Mouse (Mus musculus) neural tube, embryonic 11.5 days (tissue): ENCODE data around the gene Peli2. TPM values are rescaled to one million over a fixed set of nuclear protein-coding genes. Genes with fewer than 3 reads are reported as not detected.

Experiments
- ATAC-seq: fragments of 200-750 bp; cut with Nextera tagmentation; 2 replicates; pipeline ENCODE4 v1.8.0; 2017; ENCODE audit warnings: moderate number of reproducible peaks, mild to moderate bottlenecking, moderate TSS enrichment, moderate library complexity; ENCODE audit not compliant: insufficient read depth, low FRiP score, low TSS enrichment
- DNase-seq: peaks from one replicate; pipeline ENCODE4 v3.0.0-alpha.2; 2015; ENCODE audit warnings: low spot score
- H3K27ac ChIP-seq: fragments of 300-500 bp; sonication (generic); 2 replicates; pipeline ENCODE4 v1.5.1; 2014; ENCODE audit warnings: low read depth, mild to moderate bottlenecking, low read length
- H3K27me3 ChIP-seq: fragments of 300-500 bp; sonication (generic); 2 replicates; pipeline ENCODE4 v1.6.1; 2014; ENCODE audit warnings: mild to moderate bottlenecking, low read length, mixed read lengths; ENCODE audit not compliant: control insufficient read depth, insufficient read depth
- H3K36me3 ChIP-seq: fragments of 300-500 bp; sonication (generic); 2 replicates; pipeline ENCODE4 v1.6.1; 2014; ENCODE audit warnings: mild to moderate bottlenecking, low read length, moderate library complexity, mixed read lengths; ENCODE audit not compliant: control insufficient read depth, insufficient read depth
- H3K4me1 ChIP-seq: fragments of 300-500 bp; sonication (generic); 2 replicates; pipeline ENCODE4 v1.6.1; 2014; ENCODE audit warnings: low read length, mixed read lengths; ENCODE audit not compliant: control insufficient read depth, insufficient read depth
- H3K4me2 ChIP-seq: fragments of 300-500 bp; sonication (generic); 2 replicates; pipeline ENCODE4 v1.6.1; 2014; ENCODE audit warnings: low read depth, mild to moderate bottlenecking, moderate library complexity
- H3K4me3 ChIP-seq: fragments of 300-500 bp; sonication (generic); 2 replicates; pipeline ENCODE4 v1.5.1; 2014; ENCODE audit warnings: low read depth, low read length
- H3K9ac ChIP-seq: fragments of 300-500 bp; sonication (generic); 2 replicates; pipeline ENCODE4 v1.6.1; 2014; ENCODE audit warnings: mild to moderate bottlenecking, low read length
- H3K9me3 ChIP-seq: fragments of 300-500 bp; sonication (generic); 2 replicates; pipeline ENCODE4 v1.6.1; 2016; ENCODE audit warnings: low read length; ENCODE audit not compliant: control insufficient read depth
- WGBS: fragments of 180-500 bp; shearing (Covaris S2); extraction: QIAGEN DNeasy Blood & Tissue Kit; methylation state at CpG from one replicate; pipeline ENCODE4 v1.1.7; 2014; 5-methylcytosine and 5-hydroxymethylcytosine counted together
- polyA plus RNA-seq: library from polyadenylated mRNA; unstranded; fragments of >200 nt; fragmentation: Nextera tagmentation; extraction: Ambion mirVana; gene quantifications from 2 replicates; pipeline ENCODE4 v1.2.1, GENCODE M21; 2014

Gene Peli2
- polyA plus RNA-seq, 1 experiment from 2014 or later, result 18.7 TPM

DNA sequence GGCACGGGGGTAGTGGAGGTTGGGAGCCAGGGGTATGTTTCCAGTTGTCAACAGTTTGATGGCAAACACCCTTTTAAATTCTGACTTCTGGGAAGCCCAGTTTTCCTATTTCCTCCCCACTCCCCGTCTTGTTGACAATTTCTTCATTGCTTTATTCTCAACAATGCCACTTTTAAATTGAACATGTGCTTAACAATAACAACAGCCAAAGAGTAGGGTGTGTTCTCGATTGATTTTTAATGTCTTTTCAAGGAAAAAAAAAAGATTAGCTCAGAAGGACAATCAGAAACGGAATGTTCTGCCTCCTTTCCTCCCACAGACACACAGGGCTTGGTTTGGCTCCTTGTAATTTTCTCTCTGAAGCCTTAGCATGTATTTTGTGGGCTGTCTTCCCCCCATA lies 30.2 kb upstream of the Peli2 start:
- DNase-seq (no peak), ATAC-seq (no peak)
- no peaks in the 10 kb centered on the region for H3K27me3 ChIP-seq
- 68% methylated on average over 4 of the region's 4 CpGs for WGBS
- H3K9ac ChIP-seq, result no peak overlapping the region
- H3K36me3 ChIP-seq, result no peaks in the 10 kb centered on the region
- no peaks in the 10 kb centered on the region for H3K9me3 ChIP-seq
- H3K27ac ChIP-seq, result no peak overlapping the region
- H3K4me3 ChIP-seq, result no peak overlapping the region
- peaks cover 2% of the 10 kb centered on the region; the same call in 1 of the 2 replicates for H3K4me1 ChIP-seq
- H3K4me2 ChIP-seq, result no peak overlapping the region

DNA sequence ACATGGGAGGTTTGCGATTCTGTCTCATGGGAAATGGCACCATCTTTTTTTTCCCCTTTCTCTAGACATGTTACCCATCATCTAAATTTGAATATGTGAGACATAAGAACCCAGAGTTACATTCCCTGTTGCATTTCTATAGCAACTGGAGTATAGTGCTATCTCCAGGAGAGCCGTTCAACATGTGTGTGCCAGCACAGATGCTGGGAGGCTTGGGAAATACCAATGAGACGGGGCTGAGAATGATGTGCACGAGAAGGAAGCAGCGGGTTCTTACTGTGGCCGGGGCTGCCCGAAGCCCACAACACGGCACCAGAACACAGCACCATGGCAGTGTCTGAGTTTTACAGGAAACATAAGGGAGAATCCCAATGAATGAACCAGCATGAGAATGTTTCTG lies 29.5 kb upstream of the Peli2 start:
- ATAC-seq (no peak), DNase-seq (no peak)
- 88% methylated on average over 8 of the region's 8 CpGs for WGBS
- H3K9ac ChIP-seq, result no peak overlapping the region
- H3K27ac ChIP-seq, result no peak overlapping the region
- H3K9me3 ChIP-seq, result no peaks in the 10 kb centered on the region
- no peak overlapping the region for H3K4me3 ChIP-seq
- no peaks in the 10 kb centered on the region for H3K36me3 ChIP-seq
- H3K4me1 ChIP-seq, result peaks cover 2% of the 10 kb centered on the region; the same call in 1 of the 2 replicates
- no peak overlapping the region for H3K4me2 ChIP-seq
- H3K27me3 ChIP-seq, result no peaks in the 10 kb centered on the region

DNA sequence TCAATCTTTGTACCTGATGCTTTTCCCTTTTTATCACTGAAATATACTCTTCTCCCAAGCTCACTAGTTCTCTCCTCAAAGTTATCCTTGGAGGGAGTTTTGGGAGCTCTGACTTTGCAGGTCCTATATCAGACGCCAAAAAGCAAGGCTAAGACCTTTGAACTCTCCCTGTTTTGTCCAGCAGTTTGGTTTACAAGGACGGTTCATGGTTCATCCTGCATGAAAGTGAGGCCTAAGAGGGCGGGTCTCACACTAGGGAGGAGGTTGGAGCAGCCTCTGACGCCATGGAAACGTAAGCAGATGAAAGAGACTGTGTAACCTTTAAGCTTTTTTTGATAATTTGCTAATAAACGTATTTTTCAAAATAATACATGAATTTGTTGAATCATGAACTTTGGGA lies 22.4 kb upstream of the Peli2 start:
- ATAC-seq, result no peak
- Histone ChIP-seq H3K27me3 (no peaks in the 10 kb centered on the region), H3K4me3 (no peak overlapping the region), H3K9ac (no peak overlapping the region), H3K36me3 (no peaks in the 10 kb centered on the region), H3K27ac (no peak overlapping the region), H3K9me3 (no peaks in the 10 kb centered on the region), H3K4me2 (no peak overlapping the region), H3K4me1 (no peaks in the 10 kb centered on the region)
- DNase-seq, result no peak
- 59% methylated on average over 6 of the region's 6 CpGs for WGBS

DNA sequence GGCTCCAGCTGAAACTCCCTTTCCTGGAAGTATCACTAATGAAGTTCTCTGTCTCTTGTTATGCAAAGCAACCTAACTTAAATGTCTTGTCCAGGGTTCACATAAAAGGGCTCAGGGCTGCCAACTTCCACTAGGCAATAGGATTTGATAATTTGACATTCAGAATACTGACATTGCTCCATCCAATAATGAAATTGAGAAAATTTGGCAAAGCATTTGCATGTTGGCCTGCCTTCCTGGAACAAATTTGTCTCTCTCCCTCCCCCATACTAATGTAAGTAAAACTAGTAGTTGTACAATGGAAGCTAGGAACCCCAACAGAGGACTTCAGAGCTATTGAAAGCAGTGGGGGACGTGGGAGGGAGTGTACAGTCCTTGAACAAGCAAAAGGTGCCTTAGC lies 21.3 kb upstream of the Peli2 start:
- 58% methylated on average over 1 of the region's 1 CpGs for WGBS
- DNase-seq (no peak), ATAC-seq (no peak)
- H3K27ac ChIP-seq, result no peak overlapping the region
- no peaks in the 10 kb centered on the region for H3K27me3 ChIP-seq
- no peak overlapping the region for H3K4me3 ChIP-seq
- H3K9ac ChIP-seq, result no peak overlapping the region
- no peak overlapping the region for H3K4me2 ChIP-seq
- H3K9me3 ChIP-seq, result no peaks in the 10 kb centered on the region
- H3K36me3 ChIP-seq, result no peaks in the 10 kb centered on the region
- no peaks in the 10 kb centered on the region for H3K4me1 ChIP-seq

DNA sequence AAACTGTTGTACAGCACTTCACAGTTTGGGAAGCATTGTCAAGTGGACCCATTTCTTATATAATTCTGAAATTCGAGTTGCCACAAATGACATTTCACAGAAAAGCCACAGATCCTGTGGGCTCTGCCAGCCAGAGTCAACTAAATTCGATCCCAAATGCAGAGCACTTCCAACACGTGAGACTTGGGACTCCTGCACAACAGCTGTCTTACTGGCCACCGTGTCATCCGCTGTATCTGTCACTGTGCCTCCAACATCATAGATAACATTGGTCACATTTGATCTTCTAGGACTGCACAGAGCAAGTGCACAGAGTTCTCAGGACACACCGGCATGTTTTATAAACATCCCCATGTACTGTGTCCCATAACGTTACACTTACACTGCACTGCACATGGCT lies 14.2 kb upstream of the Peli2 start:
- DNase-seq (no peak), ATAC-seq (no peak)
- 87% methylated on average over 7 of the region's 7 CpGs for WGBS
- Histone ChIP-seq H3K4me1 (no peaks in the 10 kb centered on the region), H3K9ac (no peak overlapping the region), H3K36me3 (no peaks in the 10 kb centered on the region), H3K27ac (no peak overlapping the region), H3K27me3 (no peaks in the 10 kb centered on the region), H3K9me3 (no peaks in the 10 kb centered on the region), H3K4me3 (no peak overlapping the region), H3K4me2 (no peak overlapping the region)

DNA sequence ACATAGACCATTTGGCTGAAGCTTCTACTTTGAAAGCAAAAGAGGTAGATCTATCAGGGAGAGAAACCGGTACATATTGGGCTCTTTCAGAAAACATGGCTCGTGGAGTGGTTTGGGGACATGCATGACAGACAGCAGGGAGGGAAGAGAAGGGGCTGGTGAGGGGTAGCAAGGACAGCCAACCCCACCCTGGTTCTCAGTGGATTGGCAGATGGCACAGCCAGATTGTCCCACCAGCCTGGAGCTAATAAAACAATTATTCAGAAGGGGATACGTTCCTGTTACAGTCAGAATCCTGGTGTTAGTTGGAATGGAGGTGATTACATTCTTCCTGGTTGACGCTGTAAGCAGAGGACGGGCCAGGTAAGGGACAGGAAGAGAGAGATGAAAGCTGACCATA lies 2.6 kb upstream of the Peli2 start:
- Histone ChIP-seq H3K36me3 (no peaks in the 10 kb centered on the region), H3K9me3 (no peaks in the 10 kb centered on the region), H3K27me3 (no peaks in the 10 kb centered on the region), H3K4me1 (peaks cover 9% of the 10 kb centered on the region), H3K27ac (no peak overlapping the region), H3K9ac (no peak overlapping the region), H3K4me2 (no peak overlapping the region), H3K4me3 (no peak overlapping the region)
- DNase-seq, result no peak
- WGBS, result 69% methylated on average over 5 of the region's 5 CpGs
- ATAC-seq, result no peak

DNA sequence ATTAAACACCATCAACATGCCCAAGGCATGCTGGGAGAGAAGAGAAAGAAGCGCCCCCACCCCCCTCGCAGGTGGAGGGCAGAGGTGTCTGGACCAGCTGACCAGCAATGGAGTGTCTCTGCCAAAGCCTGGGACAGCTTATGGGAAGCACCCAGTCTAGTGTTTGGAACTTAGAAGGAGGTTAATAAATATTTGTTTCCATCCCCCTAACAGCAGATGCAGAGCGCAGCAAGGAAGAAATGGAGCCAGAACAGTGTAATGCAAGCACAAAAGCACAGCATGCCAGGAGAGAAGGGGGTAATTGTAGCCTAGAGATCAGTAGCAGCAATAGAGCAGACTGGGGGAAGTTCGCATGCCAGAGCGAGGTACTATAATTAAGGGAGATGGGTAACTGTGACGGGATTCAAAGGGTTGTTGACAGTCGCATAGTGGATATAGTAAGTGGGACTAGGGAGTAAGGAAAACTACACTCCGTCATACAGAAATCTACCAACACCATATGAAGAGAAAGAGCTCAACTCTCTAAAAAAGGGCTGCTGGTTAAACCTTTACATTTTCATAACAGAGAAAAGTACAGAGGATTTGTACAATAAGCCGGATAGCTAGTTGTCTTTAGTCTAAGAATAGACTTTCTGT lies 1.5 kb upstream of the Peli2 start:
- H3K27ac ChIP-seq, result no peak overlapping the region
- no peak for DNase-seq
- H3K4me2 ChIP-seq, result no peak overlapping the region; the same call in 1 of the 2 replicates

DNA sequence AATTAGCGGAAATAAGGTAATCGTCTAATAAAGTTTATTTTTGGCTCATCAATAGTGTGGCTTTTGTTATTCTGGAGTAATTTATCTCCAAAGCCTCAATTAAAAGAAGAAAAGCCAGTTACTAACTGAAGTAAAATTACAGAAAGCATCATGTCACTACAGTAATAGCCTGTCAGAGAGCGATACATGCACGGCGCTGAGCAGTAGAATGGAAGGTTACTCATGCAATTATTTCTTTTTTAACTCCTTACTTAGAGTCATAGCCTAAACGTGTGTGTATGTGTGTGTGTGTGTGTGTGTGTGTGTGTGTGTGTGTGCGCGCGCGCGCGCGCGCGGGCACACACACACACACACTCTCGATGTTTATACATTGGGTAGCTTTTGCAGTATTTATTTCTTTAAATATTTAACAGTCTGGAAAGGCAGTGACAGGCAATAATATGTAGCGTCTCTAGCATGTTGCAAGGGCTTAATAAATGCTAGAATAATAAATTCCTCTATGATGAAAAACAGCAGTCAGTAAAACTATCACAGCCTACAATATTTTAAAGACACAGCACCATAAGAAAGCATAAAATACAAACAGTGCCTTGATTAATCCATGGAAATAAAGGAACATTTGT lies 864 bp upstream of the Peli2 start:
- Histone ChIP-seq H3K27me3 (no peaks in the 10 kb centered on the region), H3K9me3 (no peaks in the 10 kb centered on the region), H3K9ac (no peak overlapping the region), H3K4me2 (peak overlapping the region; percentile 63), H3K4me1 (peaks cover 22% of the 10 kb centered on the region), H3K4me3 (0 out of 2 replicates have a peak overlapping the region, but pooled peaks have one; percentile 63), H3K27ac (no peak overlapping the region), H3K36me3 (no peaks in the 10 kb centered on the region)
- DNase-seq (peak; percentile 15), ATAC-seq (no peak)
- 10% methylated on average over 17 of the region's 17 CpGs for WGBS

More for the DNA sequence above, 1.5 kb upstream of the Peli2 start:
- Histone ChIP-seq H3K4me3 (no peak overlapping the region), H3K36me3 (no peaks in the 10 kb centered on the region), H3K4me1 (peaks cover 17% of the 10 kb centered on the region), H3K9me3 (no peaks in the 10 kb centered on the region), H3K27me3 (no peaks in the 10 kb centered on the region), H3K9ac (no peak overlapping the region)
- ATAC-seq, result no peak
- WGBS, result 7% methylated on average over 9 of the region's 9 CpGs

DNA sequence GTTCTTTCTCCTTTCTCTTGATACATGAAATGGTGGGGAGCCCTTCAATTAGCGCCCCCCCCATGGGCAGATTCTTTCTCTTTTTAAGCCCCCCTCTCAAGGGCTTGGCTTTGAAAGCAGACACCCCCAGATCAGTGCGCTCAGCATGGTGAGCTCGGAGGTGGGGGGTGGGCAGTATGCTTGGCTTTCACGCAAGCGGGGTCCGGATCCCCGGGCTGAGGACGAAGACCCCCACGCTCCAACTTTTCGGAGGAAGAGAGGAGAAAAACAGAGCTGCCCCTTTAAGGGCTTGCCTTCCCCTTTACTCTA lies 226 bp upstream of the Peli2 start:
- no peak for ATAC-seq
- peak overlapping the region; percentile 63 for H3K4me3 ChIP-seq
- peak overlapping the region; percentile 63 for H3K4me2 ChIP-seq
- DNase-seq, result no peak
- H3K9ac ChIP-seq, result peak overlapping the region; percentile 89
- H3K4me1 ChIP-seq, result peaks cover 25% of the 10 kb centered on the region
- peak overlapping the region; percentile 86; the same call in 1 of the 2 replicates for H3K27ac ChIP-seq
- no peaks in the 10 kb centered on the region for H3K9me3 ChIP-seq
- H3K36me3 ChIP-seq, result no peaks in the 10 kb centered on the region
- under 1% methylated on average over 8 of the region's 10 CpGs for WGBS
- H3K27me3 ChIP-seq, result no peaks in the 10 kb centered on the region
